Mouse (Mus musculus): ENCODE data around the gene Mmp25.
A peak's percentile ranks its signal among the peaks of the same experiment; 100 is the strongest.
"Not testable (repeated sequence)": the region's sequence is repeated elsewhere in the genome, so short reads cannot be mapped to it uniquely, and the experiment has no call there.

Mmp25 gene

DNA sequence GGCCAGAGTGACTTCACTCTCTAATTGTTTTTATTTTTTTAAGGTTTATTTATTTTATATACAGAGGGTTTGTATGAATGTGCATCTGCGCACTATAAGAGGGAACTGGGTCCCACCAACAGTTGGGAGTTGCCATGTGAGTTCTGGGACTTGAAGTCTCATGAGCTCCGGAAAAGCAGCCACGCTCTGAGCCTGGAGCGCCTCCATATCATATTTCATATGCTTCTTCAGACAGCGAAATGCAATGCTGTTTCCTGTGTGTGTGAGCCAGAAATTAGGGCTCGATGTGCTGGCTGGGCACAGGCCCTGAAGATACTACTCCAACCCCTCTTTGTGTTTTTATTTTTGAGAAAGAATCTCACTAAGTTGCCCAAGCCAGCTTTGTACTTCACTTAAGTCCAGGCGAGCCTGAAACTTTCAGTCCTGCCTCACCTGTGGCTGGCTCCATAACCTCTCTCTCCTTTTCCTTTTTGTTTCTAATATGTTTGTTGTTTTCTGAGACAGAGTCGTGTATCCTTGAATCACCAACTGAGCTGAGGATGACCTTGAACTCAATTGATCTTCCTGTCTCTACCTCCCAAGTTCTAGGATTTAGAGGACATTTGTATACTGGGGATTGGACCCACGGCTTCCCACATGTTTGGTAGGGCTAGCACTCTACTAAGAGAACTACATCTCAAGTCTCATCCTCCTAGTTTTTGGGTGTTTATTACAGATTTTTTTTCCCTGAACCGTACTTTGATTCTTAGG, 43.1 kb downstream of the Mmp25 start:
- DNase-seq (ENCODE audit: extremely low read depth, insufficient read length, low spot score), result no peak

DNA sequence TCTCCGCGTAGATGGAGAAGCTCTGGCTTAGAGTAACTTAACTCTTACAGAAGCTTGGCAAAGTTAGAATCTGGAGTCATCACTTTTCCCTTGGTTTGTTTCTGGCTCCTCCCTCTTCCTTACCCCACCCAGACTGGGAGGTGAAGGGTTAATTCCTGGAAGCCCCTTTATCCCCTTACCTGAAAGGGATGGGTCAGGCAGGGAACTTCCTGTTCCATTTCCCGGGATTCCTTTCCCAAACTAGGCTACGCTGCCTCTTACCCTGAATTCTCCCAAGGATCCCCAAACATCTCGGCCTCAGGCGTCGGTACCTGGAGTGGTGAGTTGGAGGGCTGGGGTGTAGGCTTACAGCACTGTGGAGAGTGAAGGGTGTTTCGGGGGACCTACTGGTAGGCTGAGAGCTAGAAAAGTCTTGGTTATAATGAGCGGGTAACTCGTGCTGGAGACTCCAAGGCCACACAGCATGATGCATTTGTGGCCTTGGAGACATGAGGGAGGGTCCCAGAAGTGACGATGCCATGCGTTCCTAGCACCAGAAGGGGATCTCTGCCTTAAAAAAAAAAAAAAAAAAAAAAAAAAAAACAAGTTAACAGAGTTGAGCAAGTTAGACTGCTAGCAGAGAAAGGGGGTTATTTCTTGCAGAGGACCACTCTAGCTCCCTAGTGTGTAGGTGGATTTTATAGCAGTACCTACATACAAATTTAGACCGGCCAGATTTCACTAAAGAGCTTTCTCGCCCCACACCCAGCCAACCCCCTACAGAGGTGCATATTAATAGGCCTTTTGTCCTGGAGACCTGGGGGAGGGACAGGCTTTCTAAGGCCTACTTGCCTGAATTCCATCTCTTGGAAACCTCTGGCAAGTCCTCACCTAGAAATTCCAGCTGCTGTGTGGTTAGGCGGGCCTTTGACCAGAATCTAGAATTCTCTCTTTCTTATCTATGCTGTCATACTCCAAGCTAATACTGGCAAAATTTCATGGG, 44.1 kb downstream of the Mmp25 start, which contains the start of gene Zscan10:
Gene Zscan10 (plus strand): TSS at position 216 of the 982 bp plus-strand sequence.
- no peak for DNase-seq (ENCODE audit: extremely low read depth, insufficient read length, low spot score)

DNA sequence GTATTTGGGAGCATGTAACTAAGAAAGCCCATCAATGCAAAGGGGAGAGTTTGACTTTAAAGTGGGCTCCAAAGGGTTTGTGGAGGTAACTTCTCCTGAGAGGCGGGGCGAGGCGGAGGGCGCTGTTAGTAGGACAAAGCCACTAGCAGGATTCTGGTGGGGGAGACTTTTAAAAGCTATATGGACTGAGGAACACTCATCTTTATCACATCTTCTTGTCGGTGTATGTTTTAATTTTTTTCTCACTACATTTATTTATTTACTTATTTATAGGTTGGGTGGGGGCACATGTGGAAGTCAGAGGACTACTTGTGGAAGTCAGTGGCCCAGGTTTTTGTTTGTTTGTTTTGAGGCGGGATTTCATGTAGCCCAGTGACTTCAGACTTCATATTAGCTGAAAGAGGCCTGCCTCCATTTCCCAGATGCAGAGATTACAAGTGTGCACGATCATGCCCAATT, 45.4 kb downstream of the Mmp25 start:
- DNase-seq (ENCODE audit: extremely low read depth, insufficient read length, low spot score), result no peak

DNA sequence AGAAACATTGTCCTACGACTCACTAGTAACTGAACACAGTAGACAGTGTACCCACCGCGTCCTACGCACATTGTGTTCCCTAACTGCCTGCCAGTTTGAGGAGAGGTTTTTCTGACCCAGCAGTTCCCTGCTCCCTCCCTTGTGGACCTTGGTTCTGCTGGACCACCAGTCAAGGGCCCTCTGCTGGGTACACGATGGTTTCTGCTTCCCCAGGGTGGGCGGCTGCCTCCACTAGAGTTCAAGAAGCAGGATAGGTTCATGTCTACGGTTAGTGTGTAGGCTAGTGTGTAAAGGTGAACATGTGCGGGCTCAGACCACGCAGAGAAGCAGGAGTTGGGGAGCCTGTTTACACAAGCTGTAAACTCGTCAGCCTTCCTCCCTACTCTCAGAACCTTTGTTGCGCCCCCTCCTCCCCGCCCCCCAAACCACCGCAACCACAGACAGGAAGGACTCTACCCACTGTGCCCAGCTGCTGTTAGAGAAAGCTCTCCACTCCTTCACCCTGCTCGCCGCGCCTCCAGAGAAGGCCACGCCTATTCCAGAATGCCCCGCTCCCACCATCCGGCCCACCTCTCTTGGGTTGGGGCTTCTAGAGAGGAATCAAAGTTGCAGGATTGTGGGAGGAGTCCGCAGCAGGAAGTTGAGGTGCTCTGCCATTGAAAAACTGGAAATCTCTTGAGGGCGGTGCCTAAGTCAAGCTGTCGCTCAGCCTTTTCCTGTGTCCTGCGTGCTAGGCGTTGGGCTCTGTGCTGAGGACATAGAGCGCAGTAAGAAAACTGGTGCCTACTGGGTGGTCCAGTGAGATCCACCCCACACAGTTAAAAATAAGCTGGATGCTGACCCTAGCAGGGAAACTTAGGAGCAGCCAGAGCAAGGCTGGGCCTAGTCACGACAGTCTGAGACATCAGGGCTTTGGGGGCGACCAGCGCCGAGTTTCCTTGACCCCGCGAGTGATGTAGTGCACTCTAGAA, 46.2 kb downstream of the Mmp25 start, which contains the start of gene Zfp13:
Gene Zfp13 (minus strand): TSS at position 906 of the 971 bp plus-strand sequence.
- DNase-seq (ENCODE audit: extremely low read depth, insufficient read length, low spot score), result peak; percentile 80

DNA sequence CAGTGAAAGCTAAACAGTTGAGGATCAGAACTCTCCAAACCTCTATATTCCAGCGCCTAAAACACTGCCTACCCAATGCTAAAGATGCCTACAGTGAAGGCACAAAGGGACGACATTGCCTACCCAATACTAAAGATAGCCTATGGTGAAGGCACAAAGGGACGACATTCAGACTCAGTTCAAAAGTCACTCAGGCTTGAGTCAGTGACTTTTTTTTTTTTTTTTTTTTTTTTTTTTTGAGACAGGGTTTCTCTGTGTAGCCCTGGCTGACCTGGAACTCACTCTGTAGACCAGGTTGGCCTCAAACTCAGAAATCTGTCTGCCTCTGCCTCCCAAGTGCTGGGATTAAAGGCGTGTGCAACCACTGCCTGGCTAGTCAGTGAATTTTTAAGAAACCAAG, 49.9 kb downstream of the Mmp25 start:
- not testable (repeated sequence) for DNase-seq (ENCODE audit: extremely low read depth, insufficient read length, low spot score)

DNA sequence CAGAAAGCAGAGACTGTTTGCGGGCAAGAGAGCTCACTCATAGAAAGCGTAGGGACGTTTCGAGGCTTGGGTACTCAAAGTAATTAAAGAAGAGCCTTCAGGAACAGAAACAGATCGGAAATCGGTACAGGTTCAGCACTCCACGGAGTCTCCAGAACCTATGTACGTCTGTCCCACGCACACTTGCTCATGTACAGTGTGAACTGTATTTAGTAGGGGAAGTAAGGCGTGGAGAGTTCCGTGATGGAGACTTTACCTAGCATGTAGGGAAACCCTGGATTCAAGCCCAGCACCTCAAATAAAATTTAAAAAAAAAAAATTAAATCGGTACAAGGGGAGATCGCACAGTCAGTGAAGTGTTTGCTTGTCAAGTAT, 52.2 kb downstream of the Mmp25 start:
- no peak for DNase-seq (ENCODE audit: extremely low read depth, insufficient read length, low spot score)

DNA sequence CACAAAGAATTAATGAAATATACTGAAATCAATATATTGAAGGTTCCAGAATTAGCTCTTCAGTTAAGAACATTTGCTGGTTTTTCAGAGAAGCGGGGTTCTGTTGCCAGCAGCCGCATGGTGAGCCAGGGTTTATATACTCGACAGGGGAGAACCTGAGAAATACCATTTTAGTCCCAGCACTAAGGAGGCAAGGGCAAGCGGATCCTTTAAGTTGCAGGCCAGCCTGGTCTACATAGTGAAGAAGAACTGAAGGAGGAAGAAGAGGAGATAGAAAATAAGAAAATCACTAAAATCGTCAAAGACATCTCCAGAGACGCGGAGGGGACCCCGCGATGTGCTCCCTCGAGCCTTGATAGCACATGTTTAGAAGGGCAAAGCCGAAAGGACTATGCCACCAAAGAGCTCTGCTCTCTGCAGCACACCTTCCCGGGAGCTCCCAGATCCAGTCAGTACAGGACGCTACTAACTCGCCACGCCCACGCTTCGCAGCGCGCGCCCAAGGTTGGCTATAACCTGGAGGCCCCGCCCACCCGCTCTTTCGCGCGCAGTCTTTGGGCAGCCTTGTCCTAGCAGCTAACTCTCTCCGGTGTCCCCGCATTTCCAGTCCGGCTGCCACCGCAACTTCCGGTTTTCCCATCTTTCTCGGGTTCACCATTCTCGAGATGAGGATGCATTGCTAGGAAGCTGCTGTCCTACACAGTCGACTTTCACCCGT, 52.7 kb downstream of the Mmp25 start:
- DNase-seq (ENCODE audit: extremely low read depth, insufficient read length, low spot score), result peak; percentile 93

DNA sequence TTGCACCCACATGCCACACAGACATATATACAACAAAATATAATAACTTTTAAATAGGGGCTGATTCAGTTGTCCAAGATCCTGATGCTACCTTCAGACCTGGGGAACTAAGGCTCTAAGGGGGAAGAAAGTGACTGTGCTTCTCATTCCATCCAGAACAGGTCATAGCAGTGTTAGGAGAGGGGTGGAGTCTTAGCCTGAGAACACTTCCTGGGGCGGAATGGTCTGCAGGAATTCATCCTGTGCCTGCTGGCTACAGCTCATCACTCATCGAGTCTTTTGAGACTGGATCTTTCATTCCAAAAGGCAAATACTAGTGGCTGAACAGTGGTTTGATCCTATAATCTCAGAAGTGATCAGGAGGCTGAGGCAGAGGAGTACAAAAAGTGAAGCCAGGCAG, 57.8 kb downstream of the Mmp25 start:
- no peak for DNase-seq (ENCODE audit: extremely low read depth, insufficient read length, low spot score)

DNA sequence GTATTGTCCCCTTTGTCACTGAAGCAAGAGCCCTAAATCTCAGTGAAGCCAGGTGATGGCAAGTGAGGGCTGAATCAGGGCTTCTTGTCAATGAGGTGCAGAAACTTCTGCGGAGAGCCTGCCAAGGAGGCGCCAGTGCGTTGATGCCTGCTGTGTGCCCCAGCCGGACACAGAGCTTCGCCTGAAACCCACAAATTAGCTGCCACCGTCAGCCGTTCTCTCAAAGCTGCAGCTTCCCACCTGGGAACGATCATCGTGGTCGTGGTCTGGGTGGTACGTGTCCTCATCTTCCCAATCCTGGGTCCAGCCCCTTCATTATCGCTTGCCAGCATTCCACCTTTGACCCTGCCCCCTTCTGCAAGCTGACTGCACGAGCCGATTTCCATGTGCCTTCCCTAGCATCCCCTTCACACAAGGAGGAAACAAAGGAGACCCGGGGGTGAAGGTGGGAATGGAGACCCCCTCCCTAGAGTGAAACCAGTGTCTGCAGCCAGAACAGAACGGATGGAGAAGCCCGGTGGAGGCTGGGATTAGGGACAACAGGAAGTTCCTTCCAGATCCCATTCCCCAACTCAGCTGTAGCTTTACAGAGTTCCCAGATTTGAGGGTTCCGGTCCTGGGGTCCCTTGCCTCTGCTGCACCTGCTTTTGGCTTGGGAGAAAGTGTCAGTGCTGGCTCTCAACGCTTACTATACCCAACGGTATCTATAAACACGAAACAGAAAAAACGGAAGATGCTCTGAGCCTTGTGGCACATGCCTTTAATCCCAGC, 59.2 kb downstream of the Mmp25 start:
- DNase-seq (ENCODE audit: extremely low read depth, insufficient read length, low spot score), result no peak

DNA sequence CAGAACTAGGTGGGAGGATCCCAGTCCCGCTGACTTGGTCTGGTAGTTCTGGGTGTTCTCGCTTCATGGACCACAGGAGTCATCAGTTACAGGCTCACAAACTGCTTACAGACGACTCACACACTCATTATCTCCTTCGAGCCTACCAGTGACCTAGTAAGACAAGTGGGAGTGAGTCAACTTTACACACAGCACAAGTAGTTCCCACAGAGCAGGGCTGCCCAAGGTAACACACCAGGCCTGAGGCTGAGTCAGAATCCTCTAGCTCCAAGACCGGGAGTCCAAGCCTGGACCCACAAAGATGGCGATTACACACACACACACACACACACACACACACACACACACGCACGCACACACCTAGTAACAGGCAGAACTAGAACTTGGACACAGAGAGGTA, 60.3 kb downstream of the Mmp25 start:
- no peak for DNase-seq (ENCODE audit: extremely low read depth, insufficient read length, low spot score)
